Mouse (Mus musculus): ENCODE measurements around the gene Mageh1.
"Not testable (repeated sequence)": the region's sequence is repeated elsewhere in the genome, so short reads cannot be mapped to it uniquely, and the experiment has no call there.

Gene Mageh1

DNA sequence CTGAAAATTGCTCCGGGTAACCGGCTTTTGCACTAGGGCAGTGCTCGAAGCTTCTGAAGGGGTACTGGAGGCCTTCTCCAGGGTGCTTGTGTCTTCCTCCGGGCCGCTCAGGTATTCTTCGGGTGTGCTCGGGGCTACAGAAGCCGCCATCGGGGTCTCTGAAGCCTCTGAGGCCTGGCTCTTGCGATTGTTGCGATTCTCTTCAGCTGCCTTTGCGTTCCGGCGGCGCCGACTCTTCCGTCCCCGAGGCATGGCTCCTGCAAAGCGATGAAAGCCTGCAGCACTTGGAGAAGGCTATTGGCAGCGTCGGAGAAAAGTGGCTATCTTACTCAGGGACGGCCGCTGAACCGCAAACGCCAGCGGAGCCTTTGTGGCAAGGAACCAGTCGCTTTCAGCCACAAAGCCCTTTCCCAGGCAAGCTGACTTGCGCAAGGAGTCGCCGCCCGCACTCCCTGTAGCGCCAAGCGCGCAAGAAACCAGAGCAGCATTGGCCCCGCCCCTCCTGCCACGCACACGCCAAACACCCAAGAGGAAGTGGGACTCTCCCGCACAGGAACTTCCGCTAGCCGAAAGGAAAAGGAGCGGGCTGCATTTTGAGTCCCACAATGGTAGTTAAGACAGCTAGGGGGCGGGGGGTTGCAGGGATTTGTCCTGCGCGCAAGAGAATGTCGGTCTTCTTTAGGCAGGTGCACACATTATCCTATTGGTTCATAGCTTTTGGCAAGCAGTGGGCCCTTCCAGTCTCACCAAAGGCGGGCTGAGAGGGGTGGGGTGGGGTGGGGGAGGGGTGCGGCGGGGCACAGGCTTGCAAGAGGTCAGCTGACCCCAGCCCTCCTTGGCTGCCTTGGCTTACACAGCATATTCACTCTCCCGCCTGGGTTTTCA, at the start of gene Mageh1:
Mageh1 (minus strand) TSS at position 489 of the 885 bp plus-strand sequence.
- in situ Hi-C loops (cut with MboI; ENCODE audit: low pct_unique_long_range_greater_than_20kb in 1 of 2, low sequenced_read_pairs in 2 of 2, unreplicated experiment in 1 of 2), result no loop called here

GRCm38 (mm10) chrX:153037972-153038744, 783 bp upstream of the Mageh1 start:
- in situ Hi-C loops (cut with MboI; ENCODE audit: low pct_unique_long_range_greater_than_20kb in 1 of 2, low sequenced_read_pairs in 2 of 2, unreplicated experiment in 1 of 2), result not testable (repeated sequence)

GRCm38 (mm10) chrX:153031547-153031946, 5.8 kb downstream of the Mageh1 start:
- in situ Hi-C loops (cut with MboI; ENCODE audit: low pct_unique_long_range_greater_than_20kb in 1 of 2, low sequenced_read_pairs in 2 of 2, unreplicated experiment in 1 of 2), result not testable (repeated sequence)

GRCm38 (mm10) chrX:153025709-153026108, 11.7 kb downstream of the Mageh1 start:
- in situ Hi-C loops (cut with MboI; ENCODE audit: low pct_unique_long_range_greater_than_20kb in 1 of 2, low sequenced_read_pairs in 2 of 2, unreplicated experiment in 1 of 2), result not testable (repeated sequence)

DNA sequence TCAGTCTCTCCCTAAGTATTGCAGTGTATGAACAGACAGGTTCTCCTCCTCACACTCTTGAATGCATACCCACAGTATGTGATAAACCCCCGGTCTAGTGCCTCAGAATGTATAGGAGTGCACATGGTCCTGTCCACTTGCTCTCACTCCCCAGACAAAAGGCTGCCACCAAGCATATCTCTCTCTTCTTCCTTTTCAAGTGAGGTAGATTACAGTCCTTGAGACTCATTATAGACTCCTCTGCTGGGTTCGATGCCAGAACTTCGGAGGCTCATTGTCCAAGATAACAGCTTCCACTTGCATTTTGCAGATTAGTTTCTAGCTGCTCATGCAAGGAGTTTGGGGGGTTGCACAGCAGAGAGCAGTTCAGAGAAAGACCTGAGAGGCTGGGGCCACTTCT, 12.1 kb downstream of the Mageh1 start:
- in situ Hi-C loops (cut with MboI; ENCODE audit: low pct_unique_long_range_greater_than_20kb in 1 of 2, low sequenced_read_pairs in 2 of 2, unreplicated experiment in 1 of 2), result not testable (repeated sequence)

DNA sequence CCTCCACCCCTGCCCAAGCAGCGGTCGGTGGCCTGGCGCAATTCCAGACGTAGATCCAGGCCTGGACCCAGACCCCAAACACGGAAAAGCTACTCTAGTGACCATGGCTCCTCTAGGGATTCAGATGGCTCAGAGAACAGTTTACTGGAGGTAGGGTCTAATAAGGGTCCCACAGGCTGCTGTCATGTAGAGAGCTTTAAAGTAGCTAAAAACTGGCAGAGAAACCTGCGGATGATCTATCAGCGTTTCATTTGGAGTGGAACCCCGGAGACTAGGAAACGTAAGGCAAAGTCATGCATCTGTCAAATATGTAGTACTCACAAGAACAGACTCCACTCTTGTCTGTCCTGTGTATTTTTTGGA, 29.7 kb downstream of the Mageh1 start:
- in situ Hi-C loops (cut with MboI; ENCODE audit: low pct_unique_long_range_greater_than_20kb in 1 of 2, low sequenced_read_pairs in 2 of 2, unreplicated experiment in 1 of 2), result no loop called here

- in situ Hi-C loops (cut with MboI; ENCODE audit: low pct_unique_long_range_greater_than_20kb in 1 of 2, low sequenced_read_pairs in 2 of 2, unreplicated experiment in 1 of 2), result no loop called here
These were observed 30.2 kb downstream of the Mageh1 start for GRCm38 (mm10) chrX:153007021-153007684.

GRCm38 (mm10) chrX:153006387-153006841, 31.0 kb downstream of the Mageh1 start, which contains the start of gene Usp51:
TSS of gene Usp51 (plus strand) at chrX:153006469.
- in situ Hi-C loops (cut with MboI; ENCODE audit: low pct_unique_long_range_greater_than_20kb in 1 of 2, low sequenced_read_pairs in 2 of 2, unreplicated experiment in 1 of 2), result no loop called here

DNA sequence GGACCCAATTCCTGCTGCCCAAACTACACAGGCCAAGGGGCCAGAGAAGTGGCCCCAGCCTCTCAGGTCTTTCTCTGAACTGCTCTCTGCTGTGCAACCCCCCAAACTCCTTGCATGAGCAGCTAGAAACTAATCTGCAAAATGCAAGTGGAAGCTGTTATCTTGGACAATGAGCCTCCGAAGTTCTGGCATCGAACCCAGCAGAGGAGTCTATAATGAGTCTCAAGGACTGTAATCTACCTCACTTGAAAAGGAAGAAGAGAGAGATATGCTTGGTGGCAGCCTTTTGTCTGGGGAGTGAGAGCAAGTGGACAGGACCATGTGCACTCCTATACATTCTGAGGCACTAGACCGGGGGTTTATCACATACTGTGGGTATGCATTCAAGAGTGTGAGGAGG, 41.3 kb downstream of the Mageh1 start:
- in situ Hi-C loops (cut with MboI; ENCODE audit: low pct_unique_long_range_greater_than_20kb in 1 of 2, low sequenced_read_pairs in 2 of 2, unreplicated experiment in 1 of 2), result not testable (repeated sequence)

DNA sequence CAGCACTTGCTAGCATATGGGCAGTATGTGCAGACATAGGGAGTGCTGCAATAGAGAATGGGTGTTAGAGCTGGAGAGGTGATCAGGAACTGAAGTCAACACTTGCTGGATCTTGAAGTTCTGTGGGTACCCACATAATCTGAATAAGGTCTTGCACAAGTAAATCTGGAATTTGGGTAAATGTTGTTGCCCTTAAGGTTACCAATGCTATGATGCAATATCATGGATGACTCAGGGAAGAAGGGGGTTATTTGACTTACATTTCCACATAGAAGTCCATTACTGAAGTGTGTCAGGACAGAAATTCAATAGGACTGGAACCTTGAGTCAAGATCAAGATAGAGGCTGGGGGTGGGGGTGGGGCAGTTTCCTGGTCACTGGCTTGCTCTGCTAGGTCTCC, 47.5 kb downstream of the Mageh1 start:
- in situ Hi-C loops (cut with MboI; ENCODE audit: low pct_unique_long_range_greater_than_20kb in 1 of 2, low sequenced_read_pairs in 2 of 2, unreplicated experiment in 1 of 2), result not testable (repeated sequence)

Measured in mouse embryonic stem cell (cell line).